Mouse (Mus musculus) cerebellum, adult 2 months (tissue): ENCODE results near the gene Olfr1415. TPM values are rescaled to one million over a fixed set of nuclear protein-coding genes. Genes with fewer than 3 reads are reported as not detected.

Experiments
- DNase-seq, 2 experiments: peaks; one replicate each; pipeline ENCODE4 v3.0.0; 2021
- H3K27ac ChIP-seq: fragments of 200-500 bp; 2 replicates; pipeline ENCODE4 v1.5.1; 2012; ENCODE audit warnings: low read length, control low read depth, inconsistent platforms; ENCODE audit not compliant: insufficient read depth
- H3K27me3 ChIP-seq: fragments of 200-500 bp; 2 replicates; pipeline ENCODE4 v1.6.1; 2012; ENCODE audit warnings: inconsistent platforms, mild to moderate bottlenecking, low read length, moderate library complexity; ENCODE audit not compliant: control insufficient read depth, insufficient read depth
- H3K4me1 ChIP-seq: fragments of 200-500 bp; 2 replicates; pipeline ENCODE4 v1.6.1; 2011; ENCODE audit warnings: low read length; ENCODE audit not compliant: control insufficient read depth, insufficient read depth
- H3K4me3 ChIP-seq: fragments of 200-500 bp; replicated peaks from 2 replicates; pipeline ENCODE3; 2011; ENCODE audit warnings: mild to moderate bottlenecking, low read depth, low read length, control low read depth; ENCODE audit not compliant: insufficient read depth
- CTCF ChIP-seq: fragments of 200-500 bp; IDR thresholded peaks from 2 replicates; pipeline ENCODE4 v1.5.1; 2011; ENCODE audit warnings: low read depth, mild to moderate bottlenecking, control low read depth, low read length, moderate library complexity, borderline replicate concordance; ENCODE audit not compliant: insufficient read depth
- POLR2A ChIP-seq: fragments of 200-500 bp; IDR thresholded peaks from 2 replicates; pipeline ENCODE4 v1.6.1; 2011; ENCODE audit warnings: low read length, control low read depth, borderline replicate concordance; ENCODE audit not compliant: insufficient read depth
- WGBS: fragments of 180-500 bp; shearing (Covaris S2); methylation state at CpG from one replicate; pipeline ENCODE4 v1.1.7; 2018; 5-methylcytosine and 5-hydroxymethylcytosine counted together
- polyA plus RNA-seq: library from polyadenylated mRNA; depleted of rRNA; stranded (reverse); fragments of >200 nt; gene quantifications from 2 replicates; pipeline ENCODE4 v1.2.3, GENCODE M21; 2012; rRNA removed

Olfr1415 gene
- polyA plus RNA-seq, 1 experiment, result not detected

DNA sequence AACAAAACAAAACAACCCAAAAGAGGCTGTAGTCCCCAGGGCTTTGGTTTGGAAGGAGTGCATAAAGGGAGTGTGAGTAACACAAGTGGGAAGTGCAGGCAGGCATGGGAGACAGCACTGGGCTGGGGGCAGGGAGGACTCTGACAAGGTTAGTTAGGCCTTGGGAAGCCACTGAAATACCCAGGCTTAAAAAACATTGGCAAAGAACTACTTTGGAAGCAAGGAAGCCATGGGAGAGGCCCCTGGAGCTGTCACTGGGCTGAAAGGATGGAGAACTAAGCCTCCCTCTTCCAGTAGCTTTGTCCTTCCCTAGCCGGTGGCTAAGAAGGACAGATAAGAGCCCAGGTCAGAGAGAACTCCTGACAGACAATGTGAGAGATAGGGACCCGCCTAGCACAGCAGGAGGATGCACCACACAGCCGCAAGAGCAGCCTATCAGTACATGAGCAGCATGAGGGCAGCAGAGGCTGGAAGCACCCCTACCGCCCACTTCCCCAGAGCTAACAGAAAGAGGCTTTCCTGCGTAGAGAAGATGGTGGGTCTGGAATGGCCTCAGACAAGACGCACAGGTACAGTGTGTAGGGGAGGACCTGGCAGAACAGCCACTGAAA is 54.3 kb downstream of the Olfr1415 start:
- Histone ChIP-seq H3K27me3 (no peaks in the 10 kb centered on the region), H3K4me3 (no peak overlapping the region), H3K27ac (no peak overlapping the region), H3K4me1 (peaks cover 28% of the 10 kb centered on the region)
- DNase-seq, result no peak
- no peak for TF ChIP-seq CTCF
- no peak for TF ChIP-seq POLR2A
- WGBS, result 66% methylated on average over 6 of the region's 6 CpGs

DNA sequence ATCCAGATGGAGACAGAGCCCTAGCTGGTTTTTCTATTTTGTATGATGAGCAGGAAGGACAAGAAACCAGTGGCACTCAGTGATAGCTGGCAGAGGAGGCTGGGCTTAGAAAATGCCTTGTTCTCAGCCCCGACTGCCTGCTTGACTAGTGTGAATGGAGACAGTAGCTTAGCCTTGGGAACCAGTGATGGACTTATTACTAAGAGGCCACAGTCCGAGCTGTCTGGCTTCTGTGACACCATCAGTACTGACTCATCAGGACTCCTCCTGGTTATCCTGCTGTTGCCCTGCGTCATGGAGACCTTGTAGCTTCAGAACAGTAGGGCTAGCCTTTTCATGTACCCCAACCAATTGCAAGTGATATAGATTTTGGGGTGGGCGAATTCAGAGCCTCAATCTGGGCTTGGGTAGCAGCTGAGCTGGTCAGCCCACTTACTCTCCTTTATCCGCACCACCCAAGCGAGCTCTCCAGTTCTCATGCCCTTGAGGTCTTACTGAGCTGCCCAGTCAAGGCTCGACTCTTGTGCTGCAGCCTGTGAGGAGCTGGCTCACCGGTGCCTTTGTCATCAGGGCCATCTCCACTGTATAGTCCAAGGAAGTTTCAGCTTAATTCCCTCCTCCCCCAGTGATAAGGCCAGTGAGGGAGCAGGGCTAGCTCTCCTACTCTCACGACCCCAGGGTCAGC is 55.7 kb downstream of the Olfr1415 start:
- 70% methylated on average over 9 of the region's 9 CpGs for WGBS

More for the DNA sequence above, 55.7 kb downstream of the Olfr1415 start:
- H3K27ac ChIP-seq, result peak overlapping the region; percentile 39
- TF ChIP-seq CTCF (no peak), POLR2A (no peak)
- peaks cover 31% of the 10 kb centered on the region for H3K4me1 ChIP-seq
- DNase-seq, result peak; percentile 24 to 53
- H3K4me3 ChIP-seq, result no peak overlapping the region
- H3K27me3 ChIP-seq, result no peaks in the 10 kb centered on the region

Other genes with a start within 250 kb of the Olfr1415 start
- gene Ndufa10, start 22.2 kb downstream of the Olfr1415 start, polyA plus RNA-seq, result 226 and 229 TPM in 2 replicates
- not detected in 2 replicates for gene Olfr1416, start 11.0 kb downstream of the Olfr1415 start, polyA plus RNA-seq
- not detected in 2 replicates for gene Olfr1414, start 22.6 kb upstream of the Olfr1415 start, polyA plus RNA-seq
- not detected in 2 replicates for gene Olfr1413, start 75.2 kb upstream of the Olfr1415 start, polyA plus RNA-seq
- gene Olfr1412, start 89.7 kb upstream of the Olfr1415 start, polyA plus RNA-seq, result not detected in 2 replicates
- not detected in 2 replicates for gene Olfr1411, start 98.3 kb upstream of the Olfr1415 start, polyA plus RNA-seq
- not detected in 2 replicates for gene Olfr1410, start 109.7 kb upstream of the Olfr1415 start, polyA plus RNA-seq
- gene Olfr12, start 121.7 kb upstream of the Olfr1415 start, polyA plus RNA-seq, result not detected in 2 replicates
- gene Cops9, start 145.9 kb upstream of the Olfr1415 start, polyA plus RNA-seq, result 374 and 414 TPM in 2 replicates
- gene Otos, start 152.7 kb upstream of the Olfr1415 start, polyA plus RNA-seq, result 0.07 and 0.13 TPM in 2 replicates